11 mouse cellular contexts compared by ENCODE assay signal in the genomic region with DNA sequence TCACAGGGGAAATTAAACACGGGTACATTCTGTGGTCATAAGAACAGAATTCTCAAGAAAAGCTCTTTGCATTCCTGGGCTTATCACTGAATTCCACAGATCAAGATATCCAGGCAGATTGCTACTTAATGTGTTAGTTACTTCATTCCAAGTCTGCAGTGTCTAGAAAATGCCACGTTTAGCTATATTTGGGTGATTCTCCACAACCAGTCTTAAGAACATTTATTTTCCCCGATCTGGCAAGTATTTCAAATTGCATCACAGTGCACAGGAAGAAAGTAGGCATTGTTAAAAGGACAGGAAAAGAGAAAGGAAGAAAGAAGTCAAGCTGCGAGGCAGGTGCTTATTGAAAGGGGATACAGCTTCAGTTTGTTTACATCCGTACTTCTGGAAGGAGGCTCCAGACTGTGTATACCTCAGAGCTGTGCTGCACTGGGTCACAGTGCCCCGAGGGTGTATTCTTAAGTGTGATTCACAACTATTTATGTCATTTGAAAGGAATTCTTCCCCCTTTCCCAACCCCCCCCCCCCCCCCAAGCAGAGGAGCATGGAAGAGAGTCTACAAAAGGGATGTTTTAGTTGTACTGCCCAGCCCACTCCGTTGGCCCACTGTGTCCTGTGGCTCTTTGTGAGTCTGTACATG.
DNase-seq lines count a peak whose midpoint lies in the region; ATAC-seq and TF ChIP-seq lines count a peak whose summit lies in the region.
"Had no signal": no experiment of that assay in that cellular context is flagged by ENCODE, and none has a peak within 500 bp of the region (broad histone marks: within the 10 kb centered on the region; RNA-seq: fewer than 3 reads in every experiment).

No protein-coding gene starts in this region.

- DNase-seq in heart, embryonic 10.5 days (ENCODE audit: low spot score), result peak; percentile 65
- DNase-seq in heart, adult 8-10 months (ENCODE audit: low spot score), result no peak
- DNase-seq in midbrain, embryonic 10.5 days (ENCODE audit: low spot score), result no peak
- DNase-seq in stomach, postnatal 0 days (ENCODE audit: low spot score), result no peak
- DNase-seq in cerebellum, adult 18-20 months, result no peak
- DNase-seq: adrenal gland, adult 2 months; spleen, adult 18-20 months had no signal

- no peak for TF ChIP-seq CTCF in stomach, postnatal 0 days (IDR thresholded peaks at IDR 0.05; ENCODE audit: low read depth)

- H3K36me3 ChIP-seq in heart, embryonic 10.5 days, result peaks cover 8% of the 10 kb centered on the region; the same call in 1 of the 2 replicates
- H3K36me3 ChIP-seq in midbrain, embryonic 10.5 days, result 0 out of 2 replicates have a peak, but pooled peaks cover 4% of the 10 kb centered on the region
- H3K36me3 ChIP-seq in midbrain, embryonic 15.5 days (replicated peaks), result no peaks in the 10 kb centered on the region
- no peaks in the 10 kb centered on the region for H3K36me3 ChIP-seq in hindbrain, embryonic 16.5 days (ENCODE audit: control insufficient read depth, insufficient read depth, low read length)
- peaks cover 20% of the 10 kb centered on the region; the same call in 1 of the 2 replicates for H3K36me3 ChIP-seq in stomach, postnatal 0 days (ENCODE audit: control insufficient read depth, insufficient read depth, low read length)

- no peak overlapping the region for H3K4me2 ChIP-seq in midbrain, embryonic 15.5 days
- H3K4me2 ChIP-seq in hindbrain, embryonic 16.5 days (ENCODE audit: low read length), result no peak overlapping the region
- H3K4me2 ChIP-seq in stomach, postnatal 0 days (replicated peaks; ENCODE audit: low read depth), result no peak overlapping the region

- peaks cover 47% of the 10 kb centered on the region for H3K4me1 ChIP-seq in heart, embryonic 10.5 days
- H3K4me1 ChIP-seq in midbrain, embryonic 10.5 days, result peaks cover 14% of the 10 kb centered on the region
- H3K4me1 ChIP-seq in midbrain, embryonic 15.5 days, result no peaks in the 10 kb centered on the region
- H3K4me1 ChIP-seq in hindbrain, embryonic 16.5 days (ENCODE audit: control insufficient read depth, insufficient read depth, low read depth, low read length), result no peaks in the 10 kb centered on the region
- peaks cover 7% of the 10 kb centered on the region; the same call in 1 of the 2 replicates for H3K4me1 ChIP-seq in stomach, postnatal 0 days (replicated peaks; ENCODE audit: control insufficient read depth, insufficient read depth)
- H3K4me1 ChIP-seq: megakaryocyte, embryonic 14.5 days had no signal

- H3K9me3 ChIP-seq in heart, embryonic 10.5 days, result no peaks in the 10 kb centered on the region
- H3K9me3 ChIP-seq in midbrain, embryonic 10.5 days (replicated peaks), result no peaks in the 10 kb centered on the region
- no peaks in the 10 kb centered on the region for H3K9me3 ChIP-seq in midbrain, embryonic 15.5 days
- no peaks in the 10 kb centered on the region for H3K9me3 ChIP-seq in hindbrain, embryonic 16.5 days (ENCODE audit: control insufficient read depth, low read length)
- H3K9me3 ChIP-seq in stomach, postnatal 0 days (ENCODE audit: control insufficient read depth, low read length), result no peaks in the 10 kb centered on the region

- ATAC-seq in midbrain, embryonic 15.5 days (replicated peaks), result no peak
- ATAC-seq in hindbrain, embryonic 16.5 days, result peak; percentile 50; the same call in 1 of the 2 replicates
- peak; percentile 50; the same call in 1 of the 2 replicates for ATAC-seq in stomach, postnatal 0 days (ENCODE audit: low FRiP score, low TSS enrichment)
- no peak for ATAC-seq in monocyte, adult 5-6 weeks (replicated peaks; ENCODE audit: insufficient number of reproducible peaks, low FRiP score, low TSS enrichment, poor library complexity, severe bottlenecking)

- 42% methylated on average over 7 of the region's 7 CpGs for WGBS in heart, embryonic 10.5 days
- WGBS in midbrain, embryonic 10.5 days, result 44% methylated on average over 7 of the region's 7 CpGs
- WGBS in midbrain, embryonic 15.5 days, result 39% methylated on average over 7 of the region's 7 CpGs
- WGBS in hindbrain, embryonic 16.5 days, result 30% methylated on average over 7 of the region's 7 CpGs
- WGBS in stomach, postnatal 0 days, result 16% methylated on average over 7 of the region's 7 CpGs

- no peak for TF ChIP-seq EP300 in stomach, postnatal 0 days (optimal IDR thresholded peaks at IDR 0.05)

- H3K9ac ChIP-seq in midbrain, embryonic 15.5 days, result no peak overlapping the region
- H3K9ac ChIP-seq in hindbrain, embryonic 16.5 days (ENCODE audit: low read depth, low read length), result no peak overlapping the region
- no peak overlapping the region for H3K9ac ChIP-seq in stomach, postnatal 0 days (ENCODE audit: low read length)

- H3K27me3 ChIP-seq in heart, embryonic 10.5 days (ENCODE audit: insufficient read depth, poor library complexity, severe bottlenecking), result no peaks in the 10 kb centered on the region
- H3K27me3 ChIP-seq in midbrain, embryonic 10.5 days (ENCODE audit: low read depth, poor library complexity, severe bottlenecking), result no peaks in the 10 kb centered on the region
- no peaks in the 10 kb centered on the region for H3K27me3 ChIP-seq in midbrain, embryonic 15.5 days (replicated peaks)
- H3K27me3 ChIP-seq in hindbrain, embryonic 16.5 days (replicated peaks; ENCODE audit: control insufficient read depth, insufficient read depth, low read length), result no peaks in the 10 kb centered on the region
- H3K27me3 ChIP-seq in stomach, postnatal 0 days (ENCODE audit: control insufficient read depth, insufficient read depth, low read length), result no peaks in the 10 kb centered on the region
- H3K27me3 ChIP-seq: megakaryocyte, embryonic 14.5 days had no signal

- H3K4me3 ChIP-seq in heart, embryonic 10.5 days, result no peak overlapping the region
- H3K4me3 ChIP-seq in midbrain, embryonic 10.5 days, result no peak overlapping the region
- no peak overlapping the region for H3K4me3 ChIP-seq in midbrain, embryonic 15.5 days
- H3K4me3 ChIP-seq in hindbrain, embryonic 16.5 days (ENCODE audit: low read length), result no peak overlapping the region
- H3K4me3 ChIP-seq in stomach, postnatal 0 days (ENCODE audit: low read depth, low read length), result no peak overlapping the region
- H3K4me3 ChIP-seq: megakaryocyte, embryonic 14.5 days had no signal

- no peak overlapping the region for H3K27ac ChIP-seq in heart, embryonic 10.5 days
- H3K27ac ChIP-seq in midbrain, embryonic 10.5 days (replicated peaks), result peak overlapping the region; percentile 33; the same call in 1 of the 2 replicates
- H3K27ac ChIP-seq in midbrain, embryonic 15.5 days, result no peak overlapping the region
- H3K27ac ChIP-seq in hindbrain, embryonic 16.5 days (ENCODE audit: low read depth, low read length), result peak overlapping the region; percentile 16; the same call in 1 of the 2 replicates
- H3K27ac ChIP-seq in stomach, postnatal 0 days (replicated peaks), result no peak overlapping the region

Comparison
In these comparisons a context has a peak if more than half of its experiments do, and no peak if none do; other contexts are left out.
1. H3K27ac ChIP-seq: peak in midbrain, embryonic 10.5 days (single experiment) and hindbrain, embryonic 16.5 days (single experiment); none in heart, embryonic 10.5 days (single experiment), midbrain, embryonic 15.5 days (single experiment) and stomach, postnatal 0 days (single experiment).
2. ATAC-seq: peak in hindbrain, embryonic 16.5 days (single experiment) and stomach, postnatal 0 days (single experiment); none in midbrain, embryonic 15.5 days (single experiment) and monocyte, adult 5-6 weeks (single experiment).